Mouse (Mus musculus) liver, adult 2 months (tissue): ENCODE data around the gene Nobox. TPM values are rescaled to one million over a fixed set of nuclear protein-coding genes. Genes with fewer than 3 reads are reported as not detected.

Experiments
- DNase-seq: peaks from one replicate; pipeline ENCODE4 v3.0.0-alpha.2; 2011; ENCODE audit warnings: low read depth, low spot score; ENCODE audit errors: extremely low read depth
- H3K27ac ChIP-seq: fragments of 200-500 bp; replicated peaks from 2 replicates; pipeline ENCODE4 v1.5.1; 2012; ENCODE audit warnings: low read depth, mild to moderate bottlenecking, control low read depth, inconsistent platforms, low read length; ENCODE audit not compliant: insufficient read depth
- H3K27me3 ChIP-seq: fragments of 200-500 bp; 2 replicates; pipeline ENCODE4 v1.6.1; 2012; ENCODE audit warnings: mild to moderate bottlenecking, moderate library complexity, low read length, inconsistent platforms; ENCODE audit not compliant: control insufficient read depth, insufficient read depth
- H3K36me3 ChIP-seq: fragments of 200-500 bp; 2 replicates; pipeline ENCODE4 v1.6.1; 2012; ENCODE audit warnings: low read length, inconsistent platforms; ENCODE audit not compliant: control insufficient read depth, insufficient read depth
- H3K4me1 ChIP-seq: fragments of 200-500 bp; 2 replicates; pipeline ENCODE4 v1.6.1; 2011; ENCODE audit warnings: low read length; ENCODE audit not compliant: control insufficient read depth, insufficient read depth
- H3K4me3 ChIP-seq: fragments of 200-500 bp; 2 replicates; pipeline ENCODE4 v1.5.1; 2011; ENCODE audit warnings: low read depth, mild to moderate bottlenecking, control low read depth, low read length, moderate library complexity; ENCODE audit not compliant: insufficient read depth
- H3K79me2 ChIP-seq: fragments of 200-500 bp; 2 replicates; pipeline ENCODE4 v1.6.1; 2012; ENCODE audit warnings: inconsistent platforms, mild to moderate bottlenecking, low read length, moderate library complexity; ENCODE audit not compliant: control insufficient read depth, insufficient read depth
- H3K9ac ChIP-seq: fragments of 200-500 bp; 2 replicates; pipeline ENCODE4 v1.6.1; 2012; ENCODE audit warnings: low read depth, mild to moderate bottlenecking, control low read depth, inconsistent platforms, low read length
- CTCF ChIP-seq: fragments of 200-500 bp; IDR thresholded peaks from 2 replicates; pipeline ENCODE4 v1.5.1; 2011; ENCODE audit warnings: low read depth, low read length, control low read depth
- POLR2A ChIP-seq: fragments of 200-500 bp; IDR thresholded peaks from 2 replicates; pipeline ENCODE4 v1.6.1; 2011; ENCODE audit warnings: low read length, control low read depth; ENCODE audit not compliant: insufficient read depth; ENCODE audit errors: extremely low read depth
- WGBS: fragments of 180-500 bp; shearing (Covaris S2); methylation state at CpG from one replicate; pipeline ENCODE4 v1.1.7; 2018; 5-methylcytosine and 5-hydroxymethylcytosine counted together
- polyA plus RNA-seq: library from polyadenylated mRNA; depleted of rRNA; stranded (reverse); fragments of >200 nt; gene quantifications from 2 replicates; pipeline ENCODE4 v1.2.3, GENCODE M21; 2012
- total RNA-seq: library from RNA; depleted of rRNA; stranded (reverse); fragments of >200 nt; gene quantifications from 2 replicates; pipeline ENCODE4 v1.2.3, GENCODE M21; 2014

Nobox gene
- total and polyA plus RNA-seq, 2 experiments, result 0.04 TPM; not detected in 1

- WGBS, result 28% methylated on average over 6 of the region's 6 CpGs
- Histone ChIP-seq H3K4me3 (no peak overlapping the region), H3K79me2 (no peaks in the 10 kb centered on the region), H3K36me3 (peaks cover 19% of the 10 kb centered on the region), H3K4me1 (peaks cover 10% of the 10 kb centered on the region; the same call in 1 of the 2 replicates), H3K27ac (peak overlapping the region; percentile 53; the same call in 1 of the 2 replicates), H3K27me3 (no peaks in the 10 kb centered on the region), H3K9ac (no peak overlapping the region)
- TF ChIP-seq POLR2A (no peak), CTCF (no peak)
- peak; percentile 76 for DNase-seq
Observed at GRCm38 (mm10) chr6:43292471-43293076, 16.8 kb downstream of the Nobox start.

DNA sequence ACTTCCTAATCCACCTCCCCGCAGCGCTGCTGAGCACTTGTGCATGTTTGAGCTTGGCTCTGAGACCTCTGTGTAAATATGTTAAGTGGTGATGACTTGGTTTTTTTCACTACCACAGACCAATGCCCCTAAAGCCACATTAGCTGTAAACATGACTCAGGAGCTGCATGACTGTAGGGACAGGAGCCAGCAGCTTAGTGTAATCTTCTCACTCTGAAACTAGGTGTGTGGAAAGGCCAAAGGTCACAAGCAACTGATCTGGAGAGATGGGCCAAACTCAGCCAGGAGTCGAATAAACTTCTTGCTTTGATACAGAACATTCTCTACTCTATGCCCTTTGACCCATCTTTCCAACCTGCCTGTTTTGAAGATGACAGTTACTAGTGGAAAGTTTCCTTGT is 17.3 kb downstream of the Nobox start:
- no peak overlapping the region for H3K9ac ChIP-seq
- H3K4me1 ChIP-seq, result peaks cover 8% of the 10 kb centered on the region; the same call in 1 of the 2 replicates
- TF ChIP-seq CTCF, result no peak
- TF ChIP-seq POLR2A, result no peak
- H3K27me3 ChIP-seq, result no peaks in the 10 kb centered on the region
- no peaks in the 10 kb centered on the region for H3K79me2 ChIP-seq
- peaks cover 25% of the 10 kb centered on the region for H3K36me3 ChIP-seq
- 18% methylated on average over 3 of the region's 3 CpGs for WGBS
- no peak overlapping the region for H3K4me3 ChIP-seq
- peak overlapping the region; percentile 53; the same call in 1 of the 2 replicates for H3K27ac ChIP-seq
- peak; percentile 86 for DNase-seq

DNA sequence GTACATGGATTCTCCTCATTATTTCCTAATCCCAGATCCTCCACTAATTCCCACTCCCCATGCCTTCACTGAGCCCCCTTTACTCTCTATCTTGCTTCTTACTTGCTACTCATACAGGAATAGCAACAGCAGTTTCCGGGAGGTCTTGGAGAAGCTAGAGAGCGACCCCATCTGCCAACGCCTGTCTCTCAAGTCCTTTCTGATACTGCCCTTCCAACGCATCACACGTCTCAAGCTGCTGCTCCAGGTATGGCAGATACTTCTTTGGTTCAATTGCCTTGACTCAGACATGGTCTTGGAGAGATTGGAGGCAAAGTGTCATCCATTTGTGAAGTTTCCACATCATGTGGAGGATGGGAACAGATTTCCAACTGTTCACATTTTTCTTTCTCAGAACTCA is 28.9 kb downstream of the Nobox start:
- no peak for TF ChIP-seq POLR2A
- TF ChIP-seq CTCF, result no peak
- no peaks in the 10 kb centered on the region for H3K4me1 ChIP-seq
- 97% methylated on average over 5 of the region's 5 CpGs for WGBS
- no peak for DNase-seq
- H3K4me3 ChIP-seq, result no peak overlapping the region
- no peak overlapping the region for H3K9ac ChIP-seq
- H3K27me3 ChIP-seq, result no peaks in the 10 kb centered on the region
- no peak overlapping the region for H3K27ac ChIP-seq
- H3K36me3 ChIP-seq, result peaks cover 79% of the 10 kb centered on the region
- H3K79me2 ChIP-seq, result no peaks in the 10 kb centered on the region

DNA sequence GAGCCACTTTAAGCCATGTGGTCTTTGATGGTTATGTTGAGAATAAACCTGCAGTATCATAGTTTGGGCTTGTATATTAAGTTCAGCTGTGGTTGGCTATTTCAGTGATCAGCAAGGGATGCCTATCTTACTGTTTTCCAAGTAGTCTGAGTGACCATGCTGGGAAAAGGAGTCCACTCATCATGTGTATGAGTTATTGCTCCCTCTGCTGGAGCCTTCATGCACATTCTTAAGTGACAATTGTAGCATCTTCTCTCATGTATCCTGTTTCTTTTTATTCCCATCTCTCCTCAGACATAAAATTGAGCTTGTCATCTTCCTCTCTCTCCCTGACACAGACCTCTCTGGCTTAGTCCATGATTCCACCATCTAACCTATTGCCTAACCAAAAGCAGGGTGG is 31.1 kb downstream of the Nobox start:
- TF ChIP-seq CTCF (peak; percentile 39), POLR2A (no peak)
- H3K27ac ChIP-seq, result no peak overlapping the region
- peaks cover 72% of the 10 kb centered on the region for H3K36me3 ChIP-seq
- H3K79me2 ChIP-seq, result no peaks in the 10 kb centered on the region
- no peak overlapping the region for H3K4me3 ChIP-seq
- H3K9ac ChIP-seq, result no peak overlapping the region
- DNase-seq, result peak; percentile 34
- no peaks in the 10 kb centered on the region for H3K27me3 ChIP-seq
- H3K4me1 ChIP-seq, result no peaks in the 10 kb centered on the region

GRCm38 (mm10) chr6:43274123-43274522 is 35.2 kb downstream of the Nobox start:
- Histone ChIP-seq H3K9ac (no peak overlapping the region), H3K4me1 (no peaks in the 10 kb centered on the region; the same call in 1 of the 2 replicates), H3K79me2 (no peaks in the 10 kb centered on the region; the same call in 1 of the 2 replicates), H3K36me3 (peaks cover 47% of the 10 kb centered on the region), H3K27ac (no peak overlapping the region), H3K27me3 (no peaks in the 10 kb centered on the region), H3K4me3 (no peak overlapping the region)
- 90% methylated on average over 4 of the region's 4 CpGs for WGBS
- TF ChIP-seq POLR2A (no peak), CTCF (no peak)
- DNase-seq, result no peak

- Histone ChIP-seq H3K36me3 (peaks cover 37% of the 10 kb centered on the region), H3K4me1 (peaks cover 1% of the 10 kb centered on the region; the same call in 1 of the 2 replicates), H3K79me2 (peaks cover 2% of the 10 kb centered on the region; the same call in 1 of the 2 replicates), H3K27me3 (no peaks in the 10 kb centered on the region), H3K4me3 (no peak overlapping the region), H3K9ac (no peak overlapping the region), H3K27ac (peak overlapping the region; percentile 37)
- DNase-seq, result no peak
- TF ChIP-seq CTCF, result no peak
- TF ChIP-seq POLR2A, result no peak
Observed at GRCm38 (mm10) chr6:43272597-43272996, 36.8 kb downstream of the Nobox start.
